Mouse (Mus musculus) kidney, adult 2 months (tissue): Measurements from ENCODE around the gene Edc3.

Experiments used
- CTCF ChIP-seq: fragments of 200-500 bp; conservative IDR thresholded peaks from 2 replicates; pipeline ENCODE4 v1.5.1; 2011; ENCODE audit warnings: low read depth, mild to moderate bottlenecking, control low read depth, low read length, moderate library complexity, mixed read lengths; ENCODE audit not compliant: insufficient read depth, insufficient read length
- POLR2A ChIP-seq: fragments of 200-500 bp; IDR thresholded peaks from one replicate; pipeline ENCODE4 v1.6.1; 2011; ENCODE audit warnings: low read depth, low read length, control low read depth

- TF ChIP-seq CTCF (no peak), POLR2A (no peak)
Observed at GRCm38 (mm10) chr9:57775736-57776135, 67.4 kb downstream of the Edc3 start.
